Mouse (Mus musculus) cerebellum, adult 18-20 months (tissue): Measurements from ENCODE around the gene Gm35134.
"Not testable (repeated sequence)": the region's sequence is repeated elsewhere in the genome, so short reads cannot be mapped to it uniquely, and the experiment has no call there.

ENCODE experiments used
- DNase-seq, 2 experiments: peaks; one replicate each; pipeline ENCODE4 v3.0.0; 2021

Gm35134 gene

GRCm38 (mm10) chrY:19112707-19113106, at the start of gene Gm35134:
TSS of gene Gm35134 (plus strand) at chrY:19113007.
- DNase-seq: not testable (repeated sequence)
